Mouse (Mus musculus) heart, postnatal 14 days (tissue): Measurements from ENCODE around the gene Metap1. TPM values are rescaled to one million over a fixed set of nuclear protein-coding genes. Genes with fewer than 3 reads are reported as not detected.

ENCODE experiments used
- microRNA-seq, 2 experiments: library from miRNA; unstranded; fragments of <30 nt; microRNA quantifications; one replicate each; pipeline ENCODE4 v1.2.0; 2021 to 2022
- total RNA-seq, 2 experiments: library from RNA; stranded (reverse); gene quantifications; 2 replicates each; pipeline ENCODE4 v1.2.3; 2021

Metap1 gene
- total RNA-seq, 2 experiments from 2014 or later: 39.6 to 42.6 TPM

Small RNA genes lying within 50 kb of the gene (microRNA-seq; reads per million reads assigned to microRNA genes)
- gene Mir1956: 0 reads per million in 2 experiments

Other genes with a start within 250 kb of the Metap1 start
- gene Adh1, start 228.5 kb downstream of the Metap1 start, total RNA-seq: 10 to 100 TPM; 43.1 to 64.6 TPM
- gene Adh6a, start 176.2 kb downstream of the Metap1 start, total RNA-seq: not detected
- gene Adh6b, start 147.7 kb downstream of the Metap1 start, total RNA-seq: 1 to 10 TPM; 1.2 to 1.8 TPM
- not detected for gene Adh4, start 74.0 kb downstream of the Metap1 start, total RNA-seq
- 10 to 100 TPM; 92.8 to 94.1 TPM for gene Adh5, start 46.4 kb downstream of the Metap1 start, total RNA-seq
- gene Eif4e, start 36.7 kb upstream of the Metap1 start, total RNA-seq: 100 to 1,000 TPM; 122 to 134 TPM